Mouse (Mus musculus): ENCODE measurements around the gene Sh3gl2. TPM values are rescaled to one million over a fixed set of nuclear protein-coding genes. Genes with fewer than 3 reads are reported as not detected.
A peak's percentile ranks its signal among the peaks of the same experiment; 100 is the strongest.

The Sh3gl2 gene
- polyA plus RNA-seq, 1 experiment from 2014 or later = 33.7 TPM

- Histone ChIP-seq H3K27ac (no peak overlapping the region), H3K27me3 (no peaks in the 10 kb centered on the region), H3K4me2 (replicated peaks) (no peak overlapping the region), H3K4me3 (replicated peaks) (no peak overlapping the region), H3K9ac (replicated peaks) (no peak overlapping the region), H3K36me3 (no peaks in the 10 kb centered on the region), H3K9me3 (no peaks in the 10 kb centered on the region), H3K4me1 (replicated peaks) (no peaks in the 10 kb centered on the region)
- 93% methylated on average over 6 of the region's 6 CpGs for WGBS
- ATAC-seq = no peak
Measured at GRCm38 (mm10) chr4:85559753-85560152, 354.8 kb downstream of the Sh3gl2 start.

- no peak for ATAC-seq
- Histone ChIP-seq H3K9ac (replicated peaks) (no peak overlapping the region), H3K9me3 (no peaks in the 10 kb centered on the region), H3K36me3 (no peaks in the 10 kb centered on the region), H3K27ac (no peak overlapping the region), H3K27me3 (no peaks in the 10 kb centered on the region), H3K4me2 (replicated peaks) (no peak overlapping the region), H3K4me1 (replicated peaks) (no peaks in the 10 kb centered on the region), H3K4me3 (replicated peaks) (no peak overlapping the region)
- WGBS = 83% methylated on average over 2 of the region's 2 CpGs
Measured at GRCm38 (mm10) chr4:85585426-85585825, 380.5 kb downstream of the Sh3gl2 start.

GRCm38 (mm10) chr4:85588928-85589327, 384.0 kb downstream of the Sh3gl2 start:
- Histone ChIP-seq H3K4me1 (replicated peaks) (no peaks in the 10 kb centered on the region), H3K9ac (replicated peaks) (no peak overlapping the region), H3K4me3 (replicated peaks) (no peak overlapping the region), H3K36me3 (no peaks in the 10 kb centered on the region), H3K9me3 (no peaks in the 10 kb centered on the region), H3K4me2 (replicated peaks) (no peak overlapping the region), H3K27me3 (no peaks in the 10 kb centered on the region), H3K27ac (no peak overlapping the region)
- no peak for ATAC-seq
- WGBS = 87% methylated on average over 4 of the region's 4 CpGs

- no peak for ATAC-seq
- Histone ChIP-seq H3K9ac (replicated peaks) (no peak overlapping the region), H3K9me3 (no peaks in the 10 kb centered on the region), H3K4me3 (replicated peaks) (no peak overlapping the region), H3K27me3 (no peaks in the 10 kb centered on the region), H3K36me3 (no peaks in the 10 kb centered on the region), H3K4me2 (replicated peaks) (no peak overlapping the region), H3K27ac (no peak overlapping the region), H3K4me1 (replicated peaks) (no peaks in the 10 kb centered on the region)
- WGBS = 79% methylated on average over 7 of the region's 7 CpGs
Measured at GRCm38 (mm10) chr4:85591037-85591436, 386.1 kb downstream of the Sh3gl2 start.

GRCm38 (mm10) chr4:85594159-85594558, 389.2 kb downstream of the Sh3gl2 start:
- H3K4me1 ChIP-seq (replicated peaks) = no peaks in the 10 kb centered on the region
- H3K36me3 ChIP-seq = no peaks in the 10 kb centered on the region
- H3K27ac ChIP-seq = no peak overlapping the region
- H3K9ac ChIP-seq (replicated peaks) = no peak overlapping the region
- ATAC-seq = no peak
- no peak overlapping the region for H3K4me3 ChIP-seq (replicated peaks)
- no peaks in the 10 kb centered on the region for H3K9me3 ChIP-seq
- no peaks in the 10 kb centered on the region for H3K27me3 ChIP-seq
- no peak overlapping the region for H3K4me2 ChIP-seq (replicated peaks)

- Histone ChIP-seq H3K4me3 (replicated peaks) (no peak overlapping the region), H3K36me3 (no peaks in the 10 kb centered on the region), H3K9ac (replicated peaks) (no peak overlapping the region), H3K9me3 (no peaks in the 10 kb centered on the region), H3K27me3 (no peaks in the 10 kb centered on the region), H3K4me2 (replicated peaks) (no peak overlapping the region), H3K4me1 (replicated peaks) (no peaks in the 10 kb centered on the region), H3K27ac (no peak overlapping the region)
- 75% methylated on average over 3 of the region's 3 CpGs for WGBS
- no peak for ATAC-seq
Measured at GRCm38 (mm10) chr4:85613331-85613730, 408.4 kb downstream of the Sh3gl2 start.

GRCm38 (mm10) chr4:85618746-85619145, 413.8 kb downstream of the Sh3gl2 start:
- Histone ChIP-seq H3K9me3 (no peaks in the 10 kb centered on the region), H3K4me1 (replicated peaks) (no peaks in the 10 kb centered on the region), H3K4me2 (replicated peaks) (no peak overlapping the region), H3K27me3 (no peaks in the 10 kb centered on the region), H3K27ac (no peak overlapping the region), H3K9ac (replicated peaks) (no peak overlapping the region), H3K36me3 (no peaks in the 10 kb centered on the region), H3K4me3 (replicated peaks) (no peak overlapping the region)
- WGBS = 93% methylated on average over 5 of the region's 5 CpGs
- no peak for ATAC-seq

- no peak overlapping the region for H3K9ac ChIP-seq (replicated peaks)
- no peaks in the 10 kb centered on the region for H3K36me3 ChIP-seq
- H3K4me3 ChIP-seq (replicated peaks) = no peak overlapping the region
- H3K27ac ChIP-seq = no peak overlapping the region
- no peak overlapping the region for H3K4me2 ChIP-seq (replicated peaks)
- WGBS = 89% methylated on average over 3 of the region's 3 CpGs
- no peaks in the 10 kb centered on the region for H3K4me1 ChIP-seq (replicated peaks)
- no peaks in the 10 kb centered on the region for H3K27me3 ChIP-seq
- no peak for ATAC-seq
- no peaks in the 10 kb centered on the region for H3K9me3 ChIP-seq
Measured at GRCm38 (mm10) chr4:85619261-85619660, 414.3 kb downstream of the Sh3gl2 start.

- Histone ChIP-seq H3K4me3 (replicated peaks) (no peak overlapping the region), H3K27ac (no peak overlapping the region), H3K4me1 (replicated peaks) (no peaks in the 10 kb centered on the region), H3K9ac (replicated peaks) (no peak overlapping the region), H3K4me2 (replicated peaks) (no peak overlapping the region), H3K36me3 (no peaks in the 10 kb centered on the region), H3K27me3 (no peaks in the 10 kb centered on the region), H3K9me3 (no peaks in the 10 kb centered on the region)
- WGBS = 89% methylated on average over 7 of the region's 7 CpGs
- no peak for ATAC-seq
Measured at GRCm38 (mm10) chr4:85629381-85629780, 424.5 kb downstream of the Sh3gl2 start.

- Histone ChIP-seq H3K4me1 (replicated peaks) (no peaks in the 10 kb centered on the region), H3K36me3 (no peaks in the 10 kb centered on the region), H3K4me3 (replicated peaks) (no peak overlapping the region), H3K27me3 (no peaks in the 10 kb centered on the region), H3K27ac (no peak overlapping the region), H3K4me2 (replicated peaks) (no peak overlapping the region), H3K9me3 (no peaks in the 10 kb centered on the region), H3K9ac (replicated peaks) (no peak overlapping the region)
- peak; percentile 56; the same call in 1 of the 2 replicates for ATAC-seq
- WGBS = 86% methylated on average over 5 of the region's 5 CpGs
Measured at GRCm38 (mm10) chr4:85669271-85669670, 464.3 kb downstream of the Sh3gl2 start.

- H3K27ac ChIP-seq = no peak overlapping the region
- H3K9me3 ChIP-seq = no peaks in the 10 kb centered on the region
- H3K9ac ChIP-seq (replicated peaks) = no peak overlapping the region
- no peaks in the 10 kb centered on the region for H3K36me3 ChIP-seq
- ATAC-seq = no peak
- no peaks in the 10 kb centered on the region for H3K27me3 ChIP-seq
- no peak overlapping the region for H3K4me2 ChIP-seq (replicated peaks)
- H3K4me1 ChIP-seq (replicated peaks) = no peaks in the 10 kb centered on the region
- 78% methylated on average over 1 of the region's 1 CpGs for whole genome bisulfite sequencing
- no peak overlapping the region for H3K4me3 ChIP-seq (replicated peaks)
Measured at GRCm38 (mm10) chr4:85669735-85670134, 464.8 kb downstream of the Sh3gl2 start.

- Histone ChIP-seq H3K36me3 (no peaks in the 10 kb centered on the region), H3K27me3 (no peaks in the 10 kb centered on the region), H3K4me3 (replicated peaks) (no peak overlapping the region), H3K27ac (no peak overlapping the region), H3K4me1 (replicated peaks) (no peaks in the 10 kb centered on the region), H3K4me2 (replicated peaks) (no peak overlapping the region), H3K9ac (replicated peaks) (no peak overlapping the region), H3K9me3 (no peaks in the 10 kb centered on the region)
- WGBS = 60% methylated on average over 4 of the region's 4 CpGs
- no peak for ATAC-seq
Measured at GRCm38 (mm10) chr4:85672290-85672689, 467.4 kb downstream of the Sh3gl2 start.

GRCm38 (mm10) chr4:85677621-85678020, 472.7 kb downstream of the Sh3gl2 start:
- ATAC-seq = no peak
- no peak overlapping the region for H3K27ac ChIP-seq
- WGBS = 59% methylated on average over 1 of the region's 1 CpGs
- no peaks in the 10 kb centered on the region for H3K27me3 ChIP-seq
- no peak overlapping the region for H3K9ac ChIP-seq (replicated peaks)
- no peak overlapping the region for H3K4me3 ChIP-seq (replicated peaks)
- H3K9me3 ChIP-seq = no peaks in the 10 kb centered on the region
- H3K36me3 ChIP-seq = no peaks in the 10 kb centered on the region
- H3K4me1 ChIP-seq (replicated peaks) = no peaks in the 10 kb centered on the region
- H3K4me2 ChIP-seq (replicated peaks) = no peak overlapping the region

All from midbrain, embryonic 13.5 days (tissue).